Mouse (Mus musculus) yolk sac, embryonic 10.5 days (tissue): ENCODE measurements around the gene Agpat3.
"Not testable (repeated sequence)": the region's sequence is repeated elsewhere in the genome, so short reads cannot be mapped to it uniquely, and the experiment has no call there.

ENCODE experiments used
- DNase-seq: peaks from one replicate; pipeline ENCODE4 v3.0.0-alpha.2; 2017; ENCODE audit warnings: low spot score

Agpat3 gene

DNA sequence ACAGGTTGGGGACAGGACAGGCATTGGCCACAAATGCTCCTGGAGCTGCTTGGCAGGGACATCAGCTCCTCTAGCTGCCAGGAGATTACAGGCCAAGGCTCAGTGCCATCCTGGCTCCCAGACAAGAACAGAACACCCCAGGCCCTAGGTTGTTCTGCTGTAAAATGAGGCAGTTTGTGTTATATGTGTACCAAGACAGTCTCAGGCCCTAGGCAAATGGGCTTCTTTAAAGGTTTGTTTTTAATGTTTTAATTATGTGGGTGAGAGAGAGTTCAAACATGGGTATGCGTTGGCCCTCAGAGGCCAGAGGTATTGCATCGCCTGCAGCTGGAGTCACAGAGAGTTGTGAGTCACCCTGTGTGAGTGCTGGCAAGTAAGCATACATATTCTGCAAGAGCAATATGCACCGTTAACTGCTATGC, 8.0 kb upstream of the Agpat3 start:
- no peak for DNase-seq

DNA sequence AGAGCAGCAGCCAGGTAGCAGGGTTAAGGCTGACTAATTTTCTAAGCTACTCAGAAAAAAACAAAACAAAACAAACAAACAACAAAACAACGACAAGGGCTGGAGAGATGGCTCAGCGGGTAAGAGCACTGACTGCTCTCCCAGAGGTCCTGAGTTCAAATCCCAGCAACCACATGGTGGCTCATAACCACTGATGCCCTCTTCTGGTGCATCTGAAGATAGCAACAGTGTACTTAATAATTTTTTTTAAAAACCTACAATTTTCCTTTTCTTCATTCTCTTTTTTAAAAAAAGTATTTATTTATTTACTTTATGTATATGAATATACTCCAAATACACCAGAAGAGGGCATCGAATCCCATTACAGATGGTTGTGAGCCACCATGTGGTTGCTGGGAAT, 6.7 kb upstream of the Agpat3 start:
- not testable (repeated sequence) for DNase-seq

DNA sequence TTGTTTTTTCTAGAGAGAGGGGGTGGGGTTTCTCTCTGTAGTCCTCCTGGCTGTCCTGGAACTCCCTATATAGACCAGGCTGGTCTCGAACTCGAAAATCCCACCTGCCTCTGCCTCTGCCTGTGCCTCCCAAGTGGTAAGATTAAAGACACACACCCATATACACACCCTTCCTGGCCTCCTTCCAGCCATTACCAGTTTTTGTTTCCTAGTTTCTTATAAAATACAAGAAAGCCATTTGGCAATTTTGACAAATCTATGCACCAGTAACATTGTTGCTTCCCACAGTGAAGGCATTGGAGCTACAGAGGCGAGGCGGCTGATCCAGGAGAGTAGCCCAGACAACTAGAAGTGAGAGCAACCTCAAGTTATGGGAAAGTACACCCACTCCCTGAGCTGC, 6.0 kb upstream of the Agpat3 start:
- DNase-seq: no peak

DNA sequence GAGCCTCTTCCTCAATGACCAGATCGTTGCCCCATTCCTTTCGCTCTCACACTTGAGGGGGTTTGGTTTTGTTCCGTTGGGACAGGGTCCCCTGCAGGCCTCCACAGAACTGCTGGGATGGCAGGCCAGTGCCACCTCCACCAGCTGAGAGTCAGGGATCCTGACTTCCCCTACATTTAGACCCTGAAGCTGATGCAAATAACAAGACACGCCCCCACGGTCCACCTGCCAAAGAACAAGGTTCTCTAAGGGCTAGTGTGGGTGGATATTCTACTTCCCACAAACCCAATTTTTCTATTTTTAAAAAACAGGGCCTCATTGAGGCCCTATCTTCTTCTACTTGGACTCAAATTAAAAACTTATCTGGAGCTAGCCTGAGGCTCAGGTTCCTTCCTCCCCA, 5.5 kb upstream of the Agpat3 start:
- no peak for DNase-seq

- DNase-seq: no peak
These were observed 3.8 kb upstream of the Agpat3 start for GRCm38 (mm10) chr10:78355931-78356593.

DNA sequence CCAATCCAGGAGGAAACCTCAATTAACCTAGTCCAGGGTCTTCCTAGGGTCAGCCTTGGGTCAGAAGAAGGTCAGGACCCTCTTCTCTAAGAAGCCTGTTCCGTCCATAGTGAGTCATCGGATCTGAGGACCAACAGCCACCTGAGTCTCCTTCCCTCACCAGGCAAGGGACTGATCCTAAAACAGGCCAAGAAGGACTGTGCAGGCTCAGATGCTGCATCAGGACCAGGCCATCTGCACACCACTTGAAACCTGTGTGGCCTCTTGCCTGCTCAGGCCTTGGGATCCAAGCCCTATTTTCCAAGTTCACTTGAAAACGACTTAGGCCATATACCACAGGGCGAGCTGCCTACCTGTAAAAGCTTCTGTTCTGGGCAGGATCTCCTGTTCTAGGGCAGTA, 907 bp upstream of the Agpat3 start:
- DNase-seq: no peak

DNA sequence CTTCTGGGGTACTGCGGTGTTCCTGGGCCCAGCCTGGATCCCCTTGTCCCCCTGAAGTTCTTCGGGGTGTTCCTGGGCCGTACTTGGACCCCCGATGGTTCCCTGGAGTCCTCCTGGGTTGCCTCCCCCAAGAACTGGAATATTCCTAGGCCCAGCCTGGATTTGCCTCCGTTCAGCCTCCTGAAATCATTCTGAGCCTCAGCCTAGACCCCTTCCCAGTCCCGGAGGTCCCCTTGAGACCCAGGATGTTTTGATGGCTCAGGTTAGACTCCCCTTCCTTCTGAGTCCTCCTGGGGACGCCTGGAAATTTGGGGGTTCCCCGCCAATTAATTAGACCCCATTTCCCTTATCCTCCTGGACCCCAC, 359 bp upstream of the Agpat3 start:
- no peak for DNase-seq

- peak; percentile 53 for DNase-seq
These were observed 764 bp downstream of the Agpat3 start for GRCm38 (mm10) chr10:78351564-78351886.

- DNase-seq: no peak
These were observed 1.3 kb downstream of the Agpat3 start for GRCm38 (mm10) chr10:78350796-78351556.

DNA sequence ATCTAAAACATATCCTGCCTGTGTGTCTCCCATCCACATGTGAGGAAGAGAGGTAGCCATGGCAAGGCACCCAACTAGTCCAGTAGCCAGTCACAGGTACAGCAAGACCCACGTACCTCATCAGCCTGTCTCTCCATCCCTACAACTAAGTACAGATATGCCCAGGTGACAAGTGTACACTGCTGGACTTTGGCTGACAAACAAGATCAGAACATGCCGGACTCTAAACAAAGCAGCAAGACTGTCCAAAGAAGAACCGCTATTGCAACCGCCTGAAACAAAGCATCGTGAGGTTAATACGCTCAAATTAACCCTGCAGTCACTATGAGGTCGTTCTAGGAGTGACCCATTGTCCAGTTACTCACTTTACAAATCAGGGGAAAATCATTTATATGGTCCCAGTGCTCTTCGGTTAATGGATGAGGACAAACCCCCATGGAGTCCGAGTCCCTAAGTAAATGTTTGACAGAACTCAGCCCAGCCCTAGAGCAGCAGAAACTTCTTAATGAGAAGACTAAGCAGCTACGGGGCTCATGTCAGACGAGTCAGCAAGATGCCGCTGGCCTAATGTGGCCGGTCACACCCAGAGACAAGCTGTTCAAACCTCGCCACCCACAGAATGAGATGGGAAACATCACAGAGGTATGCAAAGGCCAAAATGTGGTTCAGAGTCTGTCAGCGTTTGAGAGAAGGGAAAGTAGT, 2.7 kb downstream of the Agpat3 start:
- DNase-seq: peak; percentile 83

GRCm38 (mm10) chr10:78348211-78348610, 4.1 kb downstream of the Agpat3 start:
- no peak for DNase-seq

DNA sequence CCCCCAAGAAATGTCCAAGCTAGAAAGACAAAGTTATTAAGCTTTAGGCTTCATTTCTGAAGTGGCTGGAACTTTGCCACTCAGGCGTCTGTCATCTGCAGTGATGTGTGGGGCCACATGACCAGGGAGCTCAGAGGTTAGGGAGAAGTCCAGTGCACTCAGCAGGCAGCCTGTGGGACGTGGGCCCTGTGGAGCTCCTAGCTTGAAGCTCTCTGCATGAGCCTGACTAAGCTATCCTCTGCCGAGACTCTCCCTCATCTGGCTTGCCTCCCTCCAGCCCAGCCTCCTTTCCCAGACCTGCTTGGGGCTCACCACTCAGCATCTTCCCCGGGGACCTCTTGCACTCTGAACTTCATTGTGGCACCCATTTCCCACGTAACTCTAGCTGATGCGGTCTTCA, 4.8 kb downstream of the Agpat3 start:
- no peak for DNase-seq

DNA sequence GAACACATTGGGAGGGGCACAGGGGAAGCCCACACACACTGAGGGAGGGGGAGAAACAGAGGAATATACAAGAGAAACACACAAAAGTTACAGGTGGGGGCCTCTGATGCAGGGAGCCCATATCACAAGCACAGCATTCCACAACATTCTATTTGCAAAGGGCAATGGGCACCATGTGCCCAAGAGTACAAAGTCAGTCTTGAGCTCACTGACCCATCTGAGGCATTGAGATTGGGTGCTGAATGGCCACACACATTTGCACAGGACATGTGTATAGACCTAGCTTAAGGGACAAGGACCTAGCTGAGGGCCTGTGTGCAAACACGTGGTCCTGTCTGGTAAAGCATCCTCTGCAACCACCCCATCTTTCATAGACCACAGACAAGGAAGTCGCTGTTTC, 6.8 kb downstream of the Agpat3 start:
- DNase-seq: no peak

- DNase-seq: no peak
These were observed 10.2 kb downstream of the Agpat3 start for GRCm38 (mm10) chr10:78342091-78342490.

DNA sequence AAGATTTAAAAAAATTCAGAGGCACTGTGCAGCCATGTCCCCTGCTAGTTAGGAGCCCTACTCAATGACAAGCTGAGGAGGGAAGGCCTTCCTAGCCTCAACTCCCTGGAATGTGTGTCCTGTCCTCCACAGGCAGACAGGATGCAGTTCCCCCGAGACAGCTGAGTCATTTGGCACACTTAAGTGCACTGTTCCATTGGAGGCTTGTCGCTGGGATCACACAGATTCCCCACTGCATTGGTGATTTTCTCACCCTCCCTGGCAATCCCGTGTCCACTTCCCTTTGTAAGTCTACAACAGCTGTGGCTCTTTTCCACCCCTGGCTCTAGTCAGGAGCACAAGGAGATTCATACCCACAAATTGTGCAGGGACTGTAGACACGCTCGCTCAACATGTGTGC, 14.1 kb downstream of the Agpat3 start:
- DNase-seq: no peak

DNA sequence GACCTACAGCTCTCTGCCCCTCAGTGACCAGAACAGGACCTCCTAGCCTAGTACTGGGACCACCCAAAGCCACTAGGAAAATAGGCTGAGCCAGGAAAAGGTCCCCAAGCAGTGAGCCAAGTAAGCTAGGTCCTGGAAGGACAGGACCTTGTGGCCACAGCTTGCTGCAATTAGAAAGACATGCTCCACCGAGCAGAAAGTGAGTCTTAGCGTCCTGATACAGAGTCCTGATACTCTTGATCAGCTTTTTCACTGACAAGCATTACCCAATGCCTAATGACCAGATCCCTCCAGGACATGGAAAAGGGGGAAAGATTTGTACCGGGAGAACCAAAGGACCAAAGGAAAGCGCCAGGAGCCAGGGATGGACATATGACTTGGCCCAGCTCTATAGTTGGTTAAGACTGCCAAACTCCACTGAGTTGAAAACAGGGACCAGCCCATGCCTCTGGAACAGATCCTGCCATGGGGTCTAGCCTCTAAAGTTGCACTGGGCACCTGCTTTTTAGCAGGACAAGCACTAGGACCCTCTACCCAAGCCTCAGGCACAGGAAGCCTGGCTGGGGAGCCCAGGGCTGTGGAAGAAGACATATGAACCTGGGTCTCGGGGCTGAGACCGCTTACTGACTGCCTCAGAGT, 17.2 kb downstream of the Agpat3 start:
- DNase-seq: no peak

- DNase-seq: peak; percentile 61
These were observed 20.7 kb downstream of the Agpat3 start for GRCm38 (mm10) chr10:78331577-78331976.

DNA sequence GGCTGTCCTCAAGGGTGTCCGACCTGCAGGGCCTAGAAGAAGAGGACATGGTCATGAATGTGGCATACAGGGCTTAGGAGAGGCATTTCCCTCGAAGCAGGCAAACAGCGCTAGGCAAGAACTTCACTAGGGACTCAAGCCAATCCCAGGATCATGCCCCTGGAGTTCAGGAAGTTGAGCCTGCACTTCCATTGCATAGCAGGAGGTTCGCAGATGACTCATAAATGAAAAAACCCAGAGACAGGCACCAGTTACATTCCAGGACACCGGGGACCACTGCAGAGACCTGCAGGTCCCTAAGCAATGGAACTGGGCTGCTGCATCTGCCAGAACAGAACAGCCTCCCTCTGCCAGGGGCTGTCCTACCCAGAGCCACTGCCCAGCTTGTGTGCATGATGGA, 23.0 kb downstream of the Agpat3 start:
- no peak for DNase-seq

DNA sequence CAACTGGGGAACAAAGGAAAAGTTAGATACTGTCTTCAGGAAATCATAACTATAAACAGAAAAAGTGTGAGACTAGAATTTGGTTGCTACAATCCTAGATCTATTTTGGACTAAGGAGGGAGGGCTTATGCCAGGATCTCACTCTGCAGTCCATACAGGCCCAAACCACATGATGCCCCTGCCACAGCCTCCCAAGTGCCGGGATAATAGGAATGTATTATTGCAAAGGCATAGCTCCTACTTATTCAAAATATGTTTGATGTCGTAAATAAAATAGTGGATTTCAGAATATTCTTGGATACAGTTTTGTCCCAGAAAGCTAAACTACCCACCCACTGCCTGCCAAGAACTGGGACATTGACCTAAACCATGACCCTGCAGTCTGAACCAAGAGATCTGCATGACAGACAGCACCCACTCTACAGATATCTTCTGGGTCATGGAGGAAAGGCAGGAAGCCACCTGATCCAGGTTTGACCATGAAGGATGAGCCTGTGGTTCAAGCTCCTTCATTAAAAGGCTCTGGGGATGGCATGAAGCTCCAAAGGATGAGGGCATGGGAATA, 24.2 kb downstream of the Agpat3 start:
- DNase-seq: no peak

DNA sequence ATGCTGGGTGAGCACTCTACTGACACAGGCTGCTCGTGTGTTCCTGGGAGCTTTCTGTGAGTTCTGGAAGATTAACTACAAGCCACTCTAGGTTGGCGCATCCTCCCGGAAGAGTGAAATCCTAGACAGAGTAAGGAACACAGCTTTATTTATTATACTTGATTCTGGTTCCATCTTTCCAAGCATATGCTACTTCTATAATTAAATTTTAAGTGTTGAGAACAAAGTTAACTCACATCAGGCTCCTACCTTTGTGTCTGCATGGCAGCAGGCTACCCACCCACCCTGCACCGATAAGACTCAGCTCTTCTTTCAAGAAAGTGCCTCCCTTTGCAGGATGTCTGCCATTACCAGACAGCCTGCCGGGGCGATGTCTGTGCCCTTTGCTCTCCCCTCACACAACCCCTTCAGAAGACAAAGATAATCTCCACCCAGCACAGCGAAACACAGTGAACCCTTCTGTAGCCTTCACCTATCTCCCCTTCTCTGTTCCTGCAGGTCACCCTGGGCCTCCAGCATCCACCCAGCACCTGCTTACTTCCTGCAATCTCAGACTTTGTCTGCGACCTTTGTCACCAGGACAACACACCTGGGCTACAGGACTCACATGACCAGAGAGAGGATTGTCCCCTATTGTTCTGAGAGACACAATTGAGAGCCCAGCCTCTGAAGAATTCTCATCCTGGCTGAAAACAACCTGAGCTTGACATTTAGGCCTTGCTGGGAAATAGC, 26.2 kb downstream of the Agpat3 start:
- DNase-seq: peak; percentile 86

DNA sequence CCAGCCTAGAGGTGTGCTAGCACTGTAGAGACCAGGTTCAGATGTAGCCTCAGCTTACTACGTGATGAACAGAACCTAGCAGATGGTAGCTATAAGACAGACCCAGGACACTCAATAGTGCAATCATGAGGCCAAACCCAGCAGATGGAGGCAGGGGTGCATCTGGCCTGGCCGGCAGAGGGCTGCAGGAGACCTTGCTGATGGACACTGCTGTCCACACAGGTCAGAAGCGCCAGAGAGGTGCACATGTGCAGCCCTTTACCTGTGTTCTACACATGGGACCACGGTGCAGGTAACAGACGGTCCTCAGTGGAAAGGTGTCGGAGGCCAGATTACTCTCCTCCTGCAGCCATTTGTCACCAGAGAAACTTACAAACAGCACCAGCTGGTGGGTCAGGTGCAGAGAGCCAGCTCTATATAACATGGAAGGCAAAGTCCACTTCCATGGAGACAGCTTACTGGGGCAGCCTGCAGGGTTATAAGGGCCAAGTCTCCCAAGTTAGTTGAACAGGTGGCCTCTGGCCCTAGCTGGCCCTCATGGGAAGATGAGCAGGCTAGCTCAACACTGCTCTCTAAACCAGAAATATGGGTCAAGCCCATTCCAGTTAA, 27.6 kb downstream of the Agpat3 start:
- DNase-seq: peak; percentile 45
